Mouse (Mus musculus) cerebellum, adult 11-12 months (tissue): ENCODE results near the gene Wdr35.

Experiments
- DNase-seq: peaks from one replicate; pipeline ENCODE4 v3.0.0; 2022

The Wdr35 gene

GRCm38 (mm10) chr12:9007811-9008210 is 34.1 kb downstream of the Wdr35 start:
- no peak for DNase-seq

GRCm38 (mm10) chr12:9010311-9010710 is 36.6 kb downstream of the Wdr35 start:
- DNase-seq = no peak

GRCm38 (mm10) chr12:9016376-9016775 is 42.7 kb downstream of the Wdr35 start:
- no peak for DNase-seq

- DNase-seq = no peak
These were observed 46.7 kb downstream of the Wdr35 start for GRCm38 (mm10) chr12:9020431-9020830.

GRCm38 (mm10) chr12:9020986-9021385 is 47.3 kb downstream of the Wdr35 start:
- no peak for DNase-seq

GRCm38 (mm10) chr12:9023031-9023430 is 49.3 kb downstream of the Wdr35 start:
- DNase-seq = no peak

- DNase-seq = no peak
These were observed 50.4 kb downstream of the Wdr35 start for GRCm38 (mm10) chr12:9024071-9024470.

GRCm38 (mm10) chr12:9024736-9025135 is 51.0 kb downstream of the Wdr35 start:
- DNase-seq = no peak

GRCm38 (mm10) chr12:9026843-9027242 is 53.2 kb downstream of the Wdr35 start:
- DNase-seq = no peak

- peak; percentile 21 for DNase-seq
These were observed 55.1 kb downstream of the Wdr35 start for GRCm38 (mm10) chr12:9028816-9029215.

GRCm38 (mm10) chr12:9029506-9029887 is 55.8 kb downstream of the Wdr35 start:
- no peak for DNase-seq

- peak; percentile 93 for DNase-seq
These were observed 56.4 kb downstream of the Wdr35 start, which contains the start of gene Ttc32 for GRCm38 (mm10) chr12:9029888-9030723. Gene Ttc32, plus strand, starts transcription at chr12:9029997.

GRCm38 (mm10) chr12:9031166-9031565 is 57.5 kb downstream of the Wdr35 start:
- DNase-seq = no peak

- DNase-seq = no peak
These were observed 59.4 kb downstream of the Wdr35 start for GRCm38 (mm10) chr12:9033140-9033539.

- no peak for DNase-seq
These were observed 62.7 kb downstream of the Wdr35 start for GRCm38 (mm10) chr12:9036409-9036808.

GRCm38 (mm10) chr12:9040177-9040576 is 66.5 kb downstream of the Wdr35 start:
- no peak for DNase-seq

- DNase-seq = no peak
These were observed 67.0 kb downstream of the Wdr35 start for GRCm38 (mm10) chr12:9040686-9041085.

GRCm38 (mm10) chr12:9042316-9042715 is 68.6 kb downstream of the Wdr35 start:
- DNase-seq = no peak

- no peak for DNase-seq
These were observed 69.1 kb downstream of the Wdr35 start for GRCm38 (mm10) chr12:9042759-9043158.

- DNase-seq = no peak
These were observed 71.0 kb downstream of the Wdr35 start for GRCm38 (mm10) chr12:9044666-9045065.

- no peak for DNase-seq
These were observed 73.0 kb downstream of the Wdr35 start for GRCm38 (mm10) chr12:9046674-9047073.

- DNase-seq = no peak
These were observed 74.4 kb downstream of the Wdr35 start for GRCm38 (mm10) chr12:9048090-9048489.

GRCm38 (mm10) chr12:9050824-9051223 is 77.1 kb downstream of the Wdr35 start:
- DNase-seq = no peak

- peak; percentile 60 for DNase-seq
These were observed 78.6 kb downstream of the Wdr35 start for GRCm38 (mm10) chr12:9052075-9052829.
